Mouse (Mus musculus) midbrain, embryonic 12.5 days (tissue): ENCODE data around the gene Fzd5. TPM values are rescaled to one million over a fixed set of nuclear protein-coding genes. Genes with fewer than 3 reads are reported as not detected.
A peak's percentile ranks its signal among the peaks of the same experiment; 100 is the strongest.

Source experiments
- ATAC-seq: fragments of 200-750 bp; cut with Nextera tagmentation; 2 replicates; pipeline ENCODE4 v1.8.0; 2017; ENCODE audit warnings: low read depth, moderate TSS enrichment, moderate library complexity; ENCODE audit not compliant: low FRiP score
- H3K27ac ChIP-seq: fragments of 300-500 bp; sonication (generic); replicated peaks from 2 replicates; pipeline ENCODE4 v1.5.1; 2016; ENCODE audit warnings: mild to moderate bottlenecking
- H3K27me3 ChIP-seq: fragments of 300-500 bp; sonication (generic); 2 replicates; pipeline ENCODE4 v1.6.1; 2016; ENCODE audit warnings: mild to moderate bottlenecking
- H3K36me3 ChIP-seq: fragments of 300-500 bp; sonication (generic); 2 replicates; pipeline ENCODE4 v1.6.1; 2016
- H3K4me1 ChIP-seq: fragments of 300-500 bp; sonication (generic); 2 replicates; pipeline ENCODE4 v1.6.1; 2016
- H3K4me2 ChIP-seq: fragments of 300-500 bp; sonication (generic); replicated peaks from 2 replicates; pipeline ENCODE4 v1.6.1; 2016; ENCODE audit warnings: mild to moderate bottlenecking, moderate library complexity
- H3K4me3 ChIP-seq: fragments of 300-500 bp; sonication (generic); 2 replicates; pipeline ENCODE4 v1.5.1; 2016; ENCODE audit warnings: mild to moderate bottlenecking
- H3K9ac ChIP-seq: fragments of 300-500 bp; sonication (generic); replicated peaks from 2 replicates; pipeline ENCODE4 v1.6.1; 2016; ENCODE audit warnings: mild to moderate bottlenecking, moderate library complexity
- H3K9me3 ChIP-seq: fragments of 300-500 bp; sonication (generic); 2 replicates; pipeline ENCODE4 v1.6.1; 2016; ENCODE audit warnings: mild to moderate bottlenecking
- WGBS: fragments of 180-500 bp; shearing (Covaris S2); methylation state at CpG from one replicate; pipeline ENCODE4 v1.1.7; 2016; 5-methylcytosine and 5-hydroxymethylcytosine counted together
- polyA plus RNA-seq: library from polyadenylated mRNA; unstranded; fragments of >200 nt; fragmentation: Nextera tagmentation; extraction: Ambion mirVana; gene quantifications from 2 replicates; pipeline ENCODE4 v1.2.1, GENCODE M21; 2016

Gene Fzd5
- polyA plus RNA-seq, 1 experiment from 2014 or later: 0.36 TPM

DNA sequence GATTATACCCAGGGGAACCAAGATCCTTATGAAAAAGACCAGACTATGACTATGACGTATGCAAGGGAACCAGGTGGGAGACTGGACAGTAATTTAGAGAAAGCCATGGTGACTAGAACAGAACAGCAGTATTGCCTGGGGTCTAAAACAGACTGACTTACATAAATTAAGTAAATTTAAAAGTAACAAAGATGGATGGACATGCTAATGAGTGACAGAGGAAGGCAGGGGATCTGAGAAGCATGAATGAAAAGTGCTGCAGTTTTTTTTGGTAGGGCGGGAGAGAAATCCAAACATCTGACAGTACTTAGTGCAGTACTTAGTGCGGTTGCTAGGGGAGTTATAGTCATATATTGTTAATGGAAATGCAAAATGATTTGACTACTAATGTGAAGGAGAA is 42.4 kb downstream of the Fzd5 start:
- Histone ChIP-seq H3K4me2 (no peak overlapping the region), H3K4me1 (peaks cover 24% of the 10 kb centered on the region), H3K27ac (no peak overlapping the region), H3K27me3 (no peaks in the 10 kb centered on the region), H3K9me3 (no peaks in the 10 kb centered on the region), H3K4me3 (no peak overlapping the region), H3K9ac (no peak overlapping the region), H3K36me3 (no peaks in the 10 kb centered on the region)
- WGBS: 87% methylated on average over 3 of the region's 3 CpGs
- ATAC-seq: no peak

DNA sequence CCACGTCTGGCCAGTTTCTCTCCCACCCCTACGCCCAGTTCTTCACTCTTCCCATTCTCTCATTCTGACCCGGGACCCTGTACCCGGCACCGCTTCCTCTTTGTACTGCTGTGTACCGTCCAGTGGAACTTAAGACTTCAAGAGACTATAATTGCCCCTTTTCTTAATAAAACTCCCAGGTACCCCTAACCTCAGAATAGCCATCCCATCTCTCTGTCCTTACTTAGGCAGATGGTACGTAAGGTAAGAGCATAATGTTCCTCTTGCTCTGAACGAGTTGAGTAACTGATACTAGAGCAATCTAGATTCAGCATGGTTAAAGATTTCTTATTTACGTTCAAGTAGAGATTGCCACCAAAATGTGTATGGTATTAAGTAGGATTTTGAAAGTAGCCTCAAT is 46.0 kb downstream of the Fzd5 start:
- H3K27ac ChIP-seq: no peak overlapping the region
- H3K27me3 ChIP-seq: no peaks in the 10 kb centered on the region
- H3K4me2 ChIP-seq: peak overlapping the region; percentile 78
- peaks cover 32% of the 10 kb centered on the region for H3K4me1 ChIP-seq
- no peaks in the 10 kb centered on the region for H3K36me3 ChIP-seq
- peak overlapping the region; percentile 87 for H3K9ac ChIP-seq
- no peaks in the 10 kb centered on the region for H3K9me3 ChIP-seq
- no peak for ATAC-seq
- H3K4me3 ChIP-seq: peak overlapping the region; percentile 95
- 2% methylated on average over 9 of the region's 9 CpGs for WGBS

- under 1% methylated on average over 54 of the region's 55 CpGs for WGBS
- H3K9ac ChIP-seq: peak overlapping the region; percentile 87
- H3K4me3 ChIP-seq: peak overlapping the region; percentile 95
- ATAC-seq: no peak
- peak overlapping the region; percentile 78 for H3K4me2 ChIP-seq
- no peaks in the 10 kb centered on the region for H3K36me3 ChIP-seq
- H3K4me1 ChIP-seq: peaks cover 32% of the 10 kb centered on the region
- no peaks in the 10 kb centered on the region for H3K27me3 ChIP-seq
- peak overlapping the region; percentile 72 for H3K27ac ChIP-seq
- no peaks in the 10 kb centered on the region for H3K9me3 ChIP-seq
These were observed 46.4 kb downstream of the Fzd5 start for GRCm38 (mm10) chr1:64691121-64691551.

DNA sequence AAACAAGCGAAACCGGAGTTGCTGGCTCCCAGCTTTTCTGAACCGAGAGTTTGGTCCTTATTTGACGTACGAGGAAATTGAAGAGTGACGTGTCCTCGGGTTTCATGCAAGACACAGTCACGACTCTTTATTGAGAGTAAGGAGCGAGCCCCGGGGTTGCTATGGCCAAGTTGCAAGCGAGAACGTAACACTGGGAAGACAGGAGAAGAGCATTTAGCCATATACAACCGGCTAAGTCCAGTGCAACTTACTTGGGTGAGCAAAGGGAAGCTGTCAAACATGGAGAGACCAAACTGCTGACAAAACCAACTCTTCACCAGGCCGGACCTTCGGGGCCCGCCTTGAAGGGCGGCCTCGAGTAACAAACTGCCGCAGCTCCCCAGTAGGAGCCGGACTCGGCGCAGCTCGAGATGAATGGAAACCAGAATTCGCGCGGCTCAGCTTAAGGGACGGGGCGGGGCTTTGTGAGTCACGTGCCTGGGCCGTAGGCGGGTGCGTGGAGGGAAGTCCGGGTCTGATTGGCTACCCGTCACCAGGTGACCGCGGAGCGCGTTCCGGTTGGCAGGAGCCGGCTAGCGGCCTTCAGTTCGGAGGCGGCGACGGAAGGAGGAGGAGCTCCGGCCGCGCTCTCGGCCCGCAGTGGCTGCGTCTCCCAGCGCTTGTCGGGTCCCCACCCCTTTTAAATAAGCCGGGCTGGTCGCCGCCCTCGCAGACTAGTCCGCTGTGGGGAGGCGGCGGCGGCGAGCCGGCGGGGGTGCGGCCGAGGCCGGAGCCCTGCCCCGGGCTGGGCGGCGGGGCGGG is 47.1 kb downstream of the Fzd5 start, which contains the start of gene Ccnyl1:
Ccnyl1 (plus strand) TSS at position 243 of the 801 bp plus-strand sequence.
- H3K27ac ChIP-seq: peak within 1 kb of the TSS; percentile 72
- no peaks in the 10 kb centered on the region for H3K9me3 ChIP-seq
- H3K27me3 ChIP-seq: no peaks in the 10 kb centered on the region
- peak within 1 kb of the TSS; percentile 87 for H3K9ac ChIP-seq
- peak; percentile 99 for ATAC-seq
- peaks cover 32% of the 10 kb centered on the region for H3K4me1 ChIP-seq
- H3K4me3 ChIP-seq: peak within 1 kb of the TSS; percentile 95
- H3K4me2 ChIP-seq: peak within 1 kb of the TSS; percentile 82
- WGBS: under 1% methylated on average over 71 of the region's 71 CpGs
- no peaks in the 10 kb centered on the region for H3K36me3 ChIP-seq

- H3K27me3 ChIP-seq: no peaks in the 10 kb centered on the region
- peaks cover 30% of the 10 kb centered on the region for H3K4me1 ChIP-seq
- H3K27ac ChIP-seq: no peak overlapping the region
- ATAC-seq: no peak
- H3K4me2 ChIP-seq: peak overlapping the region; percentile 82
- no peaks in the 10 kb centered on the region for H3K36me3 ChIP-seq
- peak overlapping the region; percentile 65 for H3K9ac ChIP-seq
- H3K9me3 ChIP-seq: no peaks in the 10 kb centered on the region
- 29% methylated on average over 9 of the region's 9 CpGs for WGBS
- peak overlapping the region; percentile 95 for H3K4me3 ChIP-seq
These were observed 47.9 kb downstream of the Fzd5 start for GRCm38 (mm10) chr1:64689561-64690212.

GRCm38 (mm10) chr1:64688046-64688445 is 49.5 kb downstream of the Fzd5 start:
- H3K27ac ChIP-seq: no peak overlapping the region
- no peaks in the 10 kb centered on the region for H3K27me3 ChIP-seq
- H3K4me3 ChIP-seq: no peak overlapping the region
- H3K9me3 ChIP-seq: no peaks in the 10 kb centered on the region
- H3K9ac ChIP-seq: no peak overlapping the region
- no peaks in the 10 kb centered on the region for H3K36me3 ChIP-seq
- no peak overlapping the region for H3K4me2 ChIP-seq
- ATAC-seq: no peak
- peaks cover 21% of the 10 kb centered on the region for H3K4me1 ChIP-seq
- 84% methylated on average over 4 of the region's 4 CpGs for WGBS

GRCm38 (mm10) chr1:64684440-64684839 is 53.1 kb downstream of the Fzd5 start:
- no peak overlapping the region for H3K27ac ChIP-seq
- H3K4me2 ChIP-seq: no peak overlapping the region
- H3K36me3 ChIP-seq: no peaks in the 10 kb centered on the region
- H3K4me1 ChIP-seq: peaks cover 2% of the 10 kb centered on the region; the same call in 1 of the 2 replicates
- H3K4me3 ChIP-seq: no peak overlapping the region
- H3K9ac ChIP-seq: no peak overlapping the region
- no peaks in the 10 kb centered on the region for H3K27me3 ChIP-seq
- WGBS: 95% methylated on average over 2 of the region's 2 CpGs
- ATAC-seq: no peak
- H3K9me3 ChIP-seq: no peaks in the 10 kb centered on the region

DNA sequence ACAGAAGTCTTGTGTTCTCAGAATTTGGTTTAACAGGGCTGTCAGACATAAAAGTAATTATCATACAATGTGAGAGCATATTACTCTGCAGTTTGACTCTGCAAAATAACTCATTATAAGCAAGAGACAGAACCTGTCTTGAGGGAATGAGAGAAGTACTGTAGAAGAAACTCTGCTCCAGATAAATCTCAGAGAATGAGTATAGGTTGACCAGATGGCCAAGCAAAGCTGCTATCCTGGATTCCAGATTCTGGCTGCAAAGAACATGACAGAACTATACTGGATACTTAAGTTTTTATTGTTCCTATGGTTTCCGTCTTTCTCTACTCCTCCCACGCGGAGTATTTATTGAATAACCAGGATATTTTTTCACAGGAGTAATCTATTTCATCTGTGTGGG is 54.5 kb downstream of the Fzd5 start:
- Histone ChIP-seq H3K9me3 (no peaks in the 10 kb centered on the region), H3K4me2 (no peak overlapping the region), H3K4me1 (no peaks in the 10 kb centered on the region), H3K4me3 (no peak overlapping the region), H3K9ac (no peak overlapping the region), H3K36me3 (no peaks in the 10 kb centered on the region), H3K27me3 (no peaks in the 10 kb centered on the region), H3K27ac (no peak overlapping the region)
- no peak for ATAC-seq
- WGBS: 98% methylated on average over 3 of the region's 3 CpGs

DNA sequence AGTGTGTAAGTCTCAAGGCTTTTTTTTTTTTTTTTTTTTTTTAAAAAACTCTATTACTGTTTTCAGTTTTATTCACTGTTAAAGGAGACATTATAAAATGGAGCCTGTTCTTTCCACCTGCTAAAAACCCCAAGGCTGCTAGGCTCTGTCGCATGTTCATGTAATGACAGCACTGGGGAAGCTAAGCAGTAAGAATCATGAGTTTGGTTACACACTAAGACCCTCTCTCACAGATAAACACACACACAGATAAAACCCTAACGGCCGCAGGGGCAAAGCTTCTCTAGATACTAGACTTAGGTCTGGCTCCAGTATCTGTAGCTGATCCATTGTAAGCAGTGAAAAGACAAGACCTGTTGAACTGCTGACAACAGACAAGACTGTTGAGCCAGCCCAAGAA is 56.1 kb downstream of the Fzd5 start:
- no peaks in the 10 kb centered on the region for H3K4me1 ChIP-seq
- WGBS: 95% methylated on average over 3 of the region's 3 CpGs
- no peak for ATAC-seq

More for the DNA sequence above, 56.1 kb downstream of the Fzd5 start:
- H3K4me3 ChIP-seq: no peak overlapping the region
- H3K27me3 ChIP-seq: no peaks in the 10 kb centered on the region
- no peaks in the 10 kb centered on the region for H3K9me3 ChIP-seq
- no peak overlapping the region for H3K4me2 ChIP-seq
- H3K36me3 ChIP-seq: no peaks in the 10 kb centered on the region
- no peak overlapping the region for H3K27ac ChIP-seq
- H3K9ac ChIP-seq: no peak overlapping the region

Other genes starting within 250 kb of the Fzd5 start
- gene Creb1, start 205.1 kb downstream of the Fzd5 start, polyA plus RNA-seq: 63.5 and 69.6 TPM in 2 replicates
- gene Mettl21a, start 120.5 kb downstream of the Fzd5 start, polyA plus RNA-seq: 20.5 and 20.6 TPM in 2 replicates
- 7.1 and 7.5 TPM in 2 replicates for gene Ccnyl1, start 47.3 kb downstream of the Fzd5 start, polyA plus RNA-seq
- gene Plekhm3, start 219.1 kb upstream of the Fzd5 start, polyA plus RNA-seq: 12.1 and 13.1 TPM in 2 replicates